Mouse (Mus musculus): ENCODE data around the gene Naa16.

DNA sequence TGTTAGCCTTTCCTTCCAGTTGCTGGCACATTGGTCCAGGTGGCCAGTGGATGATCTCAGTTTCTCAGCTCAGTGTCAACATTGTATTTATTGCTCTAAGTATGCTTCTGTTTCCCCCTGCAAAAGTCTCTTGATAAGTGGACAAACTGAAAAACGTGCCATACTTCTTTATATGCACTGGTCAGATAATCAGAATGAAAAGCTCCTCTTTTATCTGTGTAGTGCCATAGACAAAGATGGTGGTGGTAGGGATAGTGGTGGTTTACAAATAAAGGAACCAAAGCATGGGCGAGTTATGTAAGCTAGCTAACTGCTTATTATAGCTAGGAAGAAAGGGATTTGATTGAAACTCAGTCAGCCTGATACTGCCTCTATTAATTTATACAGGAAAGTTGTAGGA lies 17.1 kb upstream of the Naa16 start:
- no peak for TF ChIP-seq POLR2A (IDR thresholded peaks at IDR 0.05; ENCODE audit: control insufficient read depth, low read depth, low read length)
- no peak for TF ChIP-seq CTCF (IDR thresholded peaks at IDR 0.05; ENCODE audit: control insufficient read depth, insufficient read depth, insufficient replicate concordance, low read depth, low read length)

Data from testis, adult 2 months (tissue).